Mouse (Mus musculus) stomach, embryonic 15.5 days (tissue): ENCODE measurements around the gene Atad1. TPM values are rescaled to one million over a fixed set of nuclear protein-coding genes. Genes with fewer than 3 reads are reported as not detected.

ENCODE experiments used
- ATAC-seq: fragments of 200-750 bp; cut with Nextera tagmentation; 2 replicates; pipeline ENCODE4 v1.8.0; 2017; ENCODE audit warnings: low read depth, moderate number of reproducible peaks, moderate TSS enrichment; ENCODE audit not compliant: insufficient read depth, low FRiP score
- H3K27ac ChIP-seq: fragments of 300-500 bp; sonication (generic); 2 replicates; pipeline ENCODE4 v1.5.1; 2015; ENCODE audit warnings: mild to moderate bottlenecking, inconsistent platforms
- H3K27me3 ChIP-seq: fragments of 300-500 bp; sonication (generic); replicated peaks from 2 replicates; pipeline ENCODE4 v1.6.1; 2015; ENCODE audit warnings: inconsistent platforms
- H3K36me3 ChIP-seq: fragments of 300-500 bp; sonication (generic); 2 replicates; pipeline ENCODE4 v1.6.1; 2015; ENCODE audit warnings: inconsistent platforms
- H3K4me1 ChIP-seq: fragments of 300-500 bp; sonication (generic); 2 replicates; pipeline ENCODE4 v1.6.1; 2015; ENCODE audit warnings: inconsistent platforms
- H3K4me2 ChIP-seq: fragments of 300-500 bp; sonication (generic); 2 replicates; pipeline ENCODE4 v1.6.1; 2015; ENCODE audit warnings: mild to moderate bottlenecking, inconsistent platforms
- H3K4me3 ChIP-seq: fragments of 300-500 bp; sonication (generic); replicated peaks from 2 replicates; pipeline ENCODE4 v1.5.1; 2015; ENCODE audit warnings: inconsistent platforms
- H3K9ac ChIP-seq: fragments of 300-500 bp; sonication (generic); 2 replicates; pipeline ENCODE4 v1.6.1; 2015; ENCODE audit warnings: inconsistent platforms
- H3K9me3 ChIP-seq: fragments of 300-500 bp; sonication (generic); 2 replicates; pipeline ENCODE4 v1.6.1; 2016; ENCODE audit warnings: inconsistent platforms
- WGBS: fragments of 180-500 bp; shearing (Covaris S2); methylation state at CpG from one replicate; pipeline ENCODE4 v1.1.7; 2015; 5-methylcytosine and 5-hydroxymethylcytosine counted together
- polyA plus RNA-seq: library from polyadenylated mRNA; unstranded; fragments of >200 nt; fragmentation: Nextera tagmentation; extraction: Ambion mirVana; gene quantifications from 2 replicates; pipeline ENCODE4 v1.2.1, GENCODE M21; 2015

The Atad1 gene
- polyA plus RNA-seq, 1 experiment from 2014 or later: 62.9 TPM

DNA sequence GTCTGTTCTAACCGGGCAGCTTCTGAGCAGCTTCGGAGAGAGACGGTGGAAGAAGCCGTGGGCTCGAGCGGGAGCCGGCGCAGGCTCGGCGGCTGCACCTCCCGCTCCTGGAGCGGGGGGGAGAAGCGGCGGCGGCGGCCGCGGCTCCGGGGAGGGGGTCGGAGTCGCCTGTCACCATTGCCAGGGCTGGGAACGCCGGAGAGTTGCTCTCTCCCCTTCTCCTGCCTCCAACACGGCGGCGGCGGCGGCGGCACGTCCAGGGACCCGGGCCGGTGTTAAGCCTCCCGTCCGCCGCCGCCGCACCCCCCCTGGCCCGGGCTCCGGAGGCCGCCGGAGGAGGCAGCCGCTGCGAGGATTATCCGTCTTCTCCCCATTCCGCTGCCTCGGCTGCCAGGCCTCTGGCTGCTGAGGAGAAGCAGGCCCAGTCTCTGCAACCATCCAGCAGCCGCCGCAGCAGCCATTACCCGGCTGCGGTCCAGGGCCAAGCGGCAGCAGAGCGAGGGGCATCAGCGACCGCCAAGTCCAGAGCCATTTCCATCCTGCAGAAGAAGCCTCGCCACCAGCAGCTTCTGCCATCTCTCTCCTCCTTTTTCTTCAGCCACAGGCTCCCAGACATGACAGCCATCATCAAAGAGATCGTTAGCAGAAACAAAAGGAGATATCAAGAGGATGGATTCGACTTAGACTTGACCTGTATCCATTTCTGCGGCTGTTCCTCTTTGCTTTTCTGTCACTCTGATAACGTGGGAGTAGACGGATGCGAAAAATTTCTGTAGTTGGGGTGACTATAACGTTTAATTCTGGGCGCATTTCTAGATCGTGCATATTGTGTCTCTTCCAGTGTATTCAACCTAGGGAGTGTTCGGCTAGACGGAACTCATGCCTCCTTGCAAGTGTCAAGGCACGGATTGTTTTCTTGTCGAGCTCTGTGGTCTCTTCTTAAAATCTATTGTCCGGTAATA lies 18.5 kb upstream of the Atad1 start:
- H3K9ac ChIP-seq: peak overlapping the region; percentile 97
- WGBS: under 1% methylated on average over 55 of the region's 69 CpGs
- peaks cover 4% of the 10 kb centered on the region; the same call in 1 of the 2 replicates for H3K4me1 ChIP-seq
- H3K4me2 ChIP-seq: peak overlapping the region; percentile 61
- H3K36me3 ChIP-seq: no peaks in the 10 kb centered on the region
- no peaks in the 10 kb centered on the region for H3K9me3 ChIP-seq
- H3K27ac ChIP-seq: peak overlapping the region; percentile 100
- H3K4me3 ChIP-seq: peak overlapping the region; percentile 75
- no peak for ATAC-seq
- H3K27me3 ChIP-seq: no peaks in the 10 kb centered on the region; the same call in 1 of the 2 replicates

DNA sequence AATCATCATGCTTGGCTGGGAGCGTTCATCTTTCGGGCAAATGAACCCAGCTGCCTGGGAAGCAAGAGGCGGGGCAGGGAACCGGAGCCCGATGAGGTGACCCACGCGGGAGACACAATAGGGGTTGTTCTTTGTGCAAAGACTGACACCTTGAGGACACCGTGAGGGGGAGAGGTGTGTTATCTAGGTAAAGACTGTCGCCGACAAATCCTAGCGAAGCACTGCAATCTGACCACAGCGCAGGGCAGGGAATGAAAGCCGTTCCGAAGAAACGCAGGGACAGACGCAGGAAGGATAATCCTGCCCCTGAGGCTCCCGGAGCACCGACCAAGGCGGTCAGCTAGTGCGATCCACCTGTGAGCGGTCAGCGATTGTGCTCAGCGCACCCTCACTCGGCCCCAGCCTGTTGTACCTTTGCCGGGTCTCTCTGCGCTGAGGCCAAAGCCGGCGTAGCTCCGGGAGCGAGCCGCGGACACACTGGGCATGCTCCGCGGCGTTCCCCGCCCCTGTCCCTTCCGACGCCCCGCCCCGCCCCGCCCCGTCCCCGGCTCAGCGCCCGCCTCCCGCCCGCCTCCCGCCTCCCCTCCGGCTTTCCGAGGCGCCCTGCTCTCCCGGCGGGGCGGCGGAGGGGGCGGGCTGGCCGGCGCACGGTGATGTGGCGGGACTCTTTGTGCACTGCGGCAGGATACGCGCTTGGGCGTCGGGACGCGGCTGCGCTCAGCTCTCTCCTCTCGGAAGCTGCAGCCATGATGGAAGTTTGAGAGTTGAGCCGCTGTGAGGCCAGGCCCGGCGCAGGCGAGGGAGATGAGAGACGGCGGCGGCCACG lies 17.5 kb upstream of the Atad1 start, which contains the start of gene Pten:
Gene Pten (plus strand): TSS at position 598 of the 826 bp plus-strand sequence.
- no peaks in the 10 kb centered on the region for H3K9me3 ChIP-seq
- H3K4me1 ChIP-seq: peaks cover 4% of the 10 kb centered on the region; the same call in 1 of the 2 replicates
- peak within 1 kb of the TSS; percentile 91 for H3K4me2 ChIP-seq
- H3K9ac ChIP-seq: peak within 1 kb of the TSS; percentile 97
- H3K36me3 ChIP-seq: no peaks in the 10 kb centered on the region
- H3K27me3 ChIP-seq: no peaks in the 10 kb centered on the region; the same call in 1 of the 2 replicates
- peak within 1 kb of the TSS; percentile 100 for H3K27ac ChIP-seq
- peak; percentile 90 for ATAC-seq
- WGBS: under 1% methylated on average over 53 of the region's 77 CpGs
- peak within 1 kb of the TSS; percentile 75 for H3K4me3 ChIP-seq

DNA sequence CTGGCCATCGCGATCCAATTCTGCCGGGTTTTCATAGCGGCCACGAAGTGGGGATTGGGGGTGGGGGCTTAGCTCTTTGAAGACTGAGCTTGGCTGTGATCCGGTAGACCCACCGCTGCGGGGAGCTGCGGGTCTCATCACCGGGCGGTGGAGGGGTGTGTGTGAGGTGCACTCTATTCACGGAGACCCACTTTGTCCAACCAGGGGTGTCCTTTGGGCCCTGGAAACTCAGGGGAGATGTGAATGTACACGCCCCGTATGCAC lies 17.0 kb upstream of the Atad1 start:
- peak; percentile 17 for ATAC-seq
- peak overlapping the region; percentile 92 for H3K27ac ChIP-seq
- H3K4me1 ChIP-seq: peaks cover 4% of the 10 kb centered on the region; the same call in 1 of the 2 replicates
- no peaks in the 10 kb centered on the region; the same call in 1 of the 2 replicates for H3K27me3 ChIP-seq
- H3K4me2 ChIP-seq: peak overlapping the region; percentile 91
- WGBS: under 1% methylated on average over 14 of the region's 14 CpGs
- H3K4me3 ChIP-seq: peak overlapping the region; percentile 75
- no peaks in the 10 kb centered on the region for H3K36me3 ChIP-seq
- no peaks in the 10 kb centered on the region for H3K9me3 ChIP-seq
- peak overlapping the region; percentile 42 for H3K9ac ChIP-seq

- H3K4me3 ChIP-seq: peak overlapping the region; percentile 75
These were observed 16.4 kb upstream of the Atad1 start for GRCm38 (mm10) chr19:32755792-32756635.

GRCm38 (mm10) chr19:32755104-32755791 lies 15.7 kb upstream of the Atad1 start:
- no peak for ATAC-seq
- Histone ChIP-seq H3K27ac (peak overlapping the region; percentile 95), H3K27me3 (no peaks in the 10 kb centered on the region; the same call in 1 of the 2 replicates), H3K9ac (peak overlapping the region; percentile 42; the same call in 1 of the 2 replicates), H3K4me3 (peak overlapping the region; percentile 75), H3K9me3 (no peaks in the 10 kb centered on the region), H3K4me1 (no peaks in the 10 kb centered on the region), H3K4me2 (peak overlapping the region; percentile 91), H3K36me3 (no peaks in the 10 kb centered on the region)
- 8% methylated on average over 12 of the region's 12 CpGs for WGBS

More at GRCm38 (mm10) chr19:32755792-32756635, 16.4 kb upstream of the Atad1 start:
- peak overlapping the region; percentile 91 for H3K4me2 ChIP-seq
- H3K9me3 ChIP-seq: no peaks in the 10 kb centered on the region
- H3K36me3 ChIP-seq: no peaks in the 10 kb centered on the region
- 0 out of 2 replicates have a peak, but pooled peaks cover 4% of the 10 kb centered on the region for H3K4me1 ChIP-seq
- H3K9ac ChIP-seq: peak overlapping the region; percentile 42
- ATAC-seq: peak; percentile 73
- H3K27me3 ChIP-seq: no peaks in the 10 kb centered on the region; the same call in 1 of the 2 replicates
- peak overlapping the region; percentile 95 for H3K27ac ChIP-seq
- under 1% methylated on average over 53 of the region's 53 CpGs for WGBS

- no peak overlapping the region for H3K4me2 ChIP-seq
- no peaks in the 10 kb centered on the region for H3K9me3 ChIP-seq
- H3K27me3 ChIP-seq: no peaks in the 10 kb centered on the region; the same call in 1 of the 2 replicates
- no peak for ATAC-seq
- H3K36me3 ChIP-seq: no peaks in the 10 kb centered on the region
- no peak overlapping the region for H3K4me3 ChIP-seq
- no peak overlapping the region for H3K27ac ChIP-seq
- 39% methylated on average over 15 of the region's 15 CpGs for WGBS
- H3K9ac ChIP-seq: no peak overlapping the region
- no peaks in the 10 kb centered on the region for H3K4me1 ChIP-seq
These were observed 14.8 kb upstream of the Atad1 start for GRCm38 (mm10) chr19:32754188-32755000.

DNA sequence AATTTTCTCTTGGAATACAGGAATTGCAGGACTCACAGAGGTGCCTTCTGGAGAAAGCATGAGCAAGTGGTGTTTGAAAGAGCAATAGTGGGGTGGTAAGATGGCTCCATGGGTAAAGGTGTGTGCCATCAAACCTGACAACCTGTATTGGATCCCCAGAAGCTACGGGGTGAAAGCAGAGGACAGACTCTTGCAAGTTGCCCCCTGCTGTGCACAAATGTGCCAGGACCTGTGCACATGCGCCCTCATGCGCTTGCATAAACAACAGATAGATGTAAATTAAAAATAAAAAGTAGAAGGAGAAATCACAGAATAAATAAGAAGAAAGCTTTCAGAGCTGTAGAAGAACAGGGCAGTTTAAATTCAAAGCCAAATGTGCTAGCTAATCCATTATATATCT lies 13.8 kb upstream of the Atad1 start:
- no peak for ATAC-seq
- no peaks in the 10 kb centered on the region for H3K9me3 ChIP-seq
- H3K4me3 ChIP-seq: no peak overlapping the region
- H3K27me3 ChIP-seq: no peaks in the 10 kb centered on the region; the same call in 1 of the 2 replicates
- no peak overlapping the region for H3K27ac ChIP-seq
- H3K9ac ChIP-seq: no peak overlapping the region
- 84% methylated on average over 3 of the region's 3 CpGs for WGBS
- H3K4me2 ChIP-seq: no peak overlapping the region
- no peaks in the 10 kb centered on the region for H3K36me3 ChIP-seq
- no peaks in the 10 kb centered on the region for H3K4me1 ChIP-seq

- no peak overlapping the region for H3K27ac ChIP-seq
- H3K4me1 ChIP-seq: no peaks in the 10 kb centered on the region
- WGBS: 92% methylated on average over 6 of the region's 6 CpGs
- H3K4me3 ChIP-seq: no peak overlapping the region
- no peak for ATAC-seq
- no peak overlapping the region for H3K4me2 ChIP-seq
- H3K27me3 ChIP-seq: no peaks in the 10 kb centered on the region; the same call in 1 of the 2 replicates
- H3K9ac ChIP-seq: no peak overlapping the region
- H3K36me3 ChIP-seq: no peaks in the 10 kb centered on the region
- no peaks in the 10 kb centered on the region for H3K9me3 ChIP-seq
These were observed 12.8 kb upstream of the Atad1 start for GRCm38 (mm10) chr19:32752357-32752756.

GRCm38 (mm10) chr19:32749425-32749824 lies 9.8 kb upstream of the Atad1 start:
- no peaks in the 10 kb centered on the region for H3K36me3 ChIP-seq

More at GRCm38 (mm10) chr19:32749425-32749824, 9.8 kb upstream of the Atad1 start:
- no peak overlapping the region for H3K9ac ChIP-seq
- H3K27me3 ChIP-seq: no peaks in the 10 kb centered on the region; the same call in 1 of the 2 replicates
- no peak for ATAC-seq
- H3K27ac ChIP-seq: no peak overlapping the region
- no peak overlapping the region for H3K4me2 ChIP-seq
- H3K4me3 ChIP-seq: no peak overlapping the region
- no peaks in the 10 kb centered on the region for H3K4me1 ChIP-seq
- no peaks in the 10 kb centered on the region for H3K9me3 ChIP-seq
- WGBS: 29% methylated on average over 6 of the region's 6 CpGs
